Mouse (Mus musculus): ENCODE data around the gene Wipf2.

The Wipf2 gene

DNA sequence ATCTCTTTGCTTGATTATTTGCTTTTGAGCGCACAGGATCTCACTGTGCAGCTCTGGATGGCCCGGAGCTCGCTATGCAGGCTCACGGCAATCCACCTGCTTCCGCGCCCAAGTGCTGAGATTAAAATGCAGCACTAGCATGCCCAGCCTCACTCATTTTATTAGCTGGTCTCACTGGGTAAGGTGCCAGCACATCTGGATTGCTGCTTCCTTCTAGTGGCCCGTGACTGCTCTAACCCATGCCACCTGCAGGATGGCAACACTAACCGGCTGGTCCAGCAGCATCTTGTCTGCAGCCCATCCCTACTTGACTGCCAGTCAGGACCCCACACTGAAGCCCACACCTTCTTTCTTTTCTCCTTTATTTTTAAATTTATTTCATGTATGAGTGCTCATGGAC lies 9.3 kb upstream of the Wipf2 start:
- DNase-seq (ENCODE audit: inconsistent ontology term) = no peak

GRCm38 (mm10) chr11:98854659-98855058 lies 8.8 kb upstream of the Wipf2 start:
- no peak for DNase-seq (ENCODE audit: inconsistent ontology term)

DNA sequence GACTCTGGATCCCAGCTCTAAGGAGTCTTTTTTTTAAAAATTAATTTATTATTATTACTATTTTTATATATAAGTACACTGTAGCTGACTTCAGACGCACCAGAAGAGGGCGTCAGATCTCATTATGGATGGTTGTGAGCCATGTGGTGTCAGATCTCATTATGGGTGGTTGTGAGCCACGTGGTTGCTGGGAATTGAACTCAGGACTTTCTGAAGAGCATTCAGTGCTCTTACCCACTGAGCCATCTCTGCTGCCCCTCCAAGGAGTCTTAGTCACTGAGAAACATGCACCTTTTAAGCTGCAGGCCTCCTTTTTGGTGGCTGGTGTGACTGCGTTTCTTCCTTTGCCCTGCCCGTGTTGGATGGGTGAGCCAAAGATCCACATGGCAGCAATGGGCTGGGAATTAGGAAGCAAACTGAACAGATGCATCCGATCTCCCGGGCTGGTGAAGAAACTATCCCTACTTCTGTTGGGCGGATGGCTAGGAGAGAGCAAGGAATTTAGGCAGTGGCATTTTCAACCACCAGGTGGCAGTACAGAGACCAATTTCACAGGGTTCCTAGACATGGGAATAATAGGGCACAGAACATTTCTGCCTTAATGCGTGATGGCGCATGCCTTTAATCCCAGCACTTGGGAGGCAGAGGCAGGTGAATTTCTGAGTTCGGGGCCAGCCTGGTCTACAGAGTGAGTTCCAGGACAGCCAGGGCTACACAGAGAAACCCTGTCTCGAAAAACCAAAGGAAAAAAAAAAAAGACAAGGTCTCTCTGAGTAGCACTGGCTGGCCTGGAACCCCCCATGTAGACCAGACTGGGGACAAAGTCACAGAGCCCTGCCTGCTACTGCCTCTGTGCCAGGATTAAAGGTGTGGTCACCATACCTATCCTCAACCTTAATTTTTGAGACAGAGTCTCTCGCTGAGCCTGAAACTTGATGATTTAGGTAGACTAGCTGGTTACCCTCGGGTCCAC lies 4.4 kb upstream of the Wipf2 start:
- DNase-seq (ENCODE audit: inconsistent ontology term) = peak; percentile 75

- DNase-seq (ENCODE audit: inconsistent ontology term) = peak; percentile 80
Observed at GRCm38 (mm10) chr11:98863751-98864429, 452 bp downstream of the Wipf2 start.

DNA sequence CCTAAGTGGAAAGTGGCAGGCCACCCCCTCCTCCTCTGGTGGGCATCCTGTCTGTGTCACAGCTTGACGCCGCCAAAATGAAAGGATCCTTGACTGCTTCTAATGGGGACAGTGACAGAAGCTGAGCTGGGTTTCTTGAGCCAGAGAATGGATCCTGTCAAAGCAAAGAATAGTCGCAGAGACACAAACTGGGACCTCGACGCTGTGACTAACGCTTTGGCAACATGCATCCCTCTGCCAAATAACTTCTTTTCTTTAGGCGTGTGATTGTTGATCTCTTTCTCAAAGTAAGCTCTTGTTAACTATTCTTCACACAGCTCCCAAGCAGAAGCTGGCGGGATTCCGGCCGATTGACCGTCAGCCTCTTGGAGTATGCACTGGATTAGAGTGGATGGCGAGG lies 3.9 kb downstream of the Wipf2 start:
- peak; percentile 85 for DNase-seq (ENCODE audit: inconsistent ontology term)

DNA sequence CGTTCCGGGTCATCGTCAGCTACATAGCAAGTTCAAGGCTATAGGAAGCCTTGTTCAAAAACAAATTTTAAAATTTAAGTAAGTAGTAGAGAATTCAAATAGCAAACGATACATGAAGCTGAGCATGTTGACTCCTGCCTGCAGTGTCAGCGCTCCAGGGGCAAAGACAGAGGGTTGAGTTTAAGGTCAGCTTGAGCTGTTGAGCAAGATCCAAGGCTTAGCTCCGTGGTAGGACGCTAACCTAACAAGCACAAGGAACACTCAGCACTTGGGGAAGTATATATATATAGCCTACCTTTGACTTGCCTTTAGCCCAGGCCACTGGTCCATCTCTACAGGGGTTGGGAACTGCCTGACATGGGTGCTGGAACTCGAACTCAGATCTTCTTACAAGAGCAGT lies 6.5 kb downstream of the Wipf2 start:
- no peak for DNase-seq (ENCODE audit: inconsistent ontology term)

DNA sequence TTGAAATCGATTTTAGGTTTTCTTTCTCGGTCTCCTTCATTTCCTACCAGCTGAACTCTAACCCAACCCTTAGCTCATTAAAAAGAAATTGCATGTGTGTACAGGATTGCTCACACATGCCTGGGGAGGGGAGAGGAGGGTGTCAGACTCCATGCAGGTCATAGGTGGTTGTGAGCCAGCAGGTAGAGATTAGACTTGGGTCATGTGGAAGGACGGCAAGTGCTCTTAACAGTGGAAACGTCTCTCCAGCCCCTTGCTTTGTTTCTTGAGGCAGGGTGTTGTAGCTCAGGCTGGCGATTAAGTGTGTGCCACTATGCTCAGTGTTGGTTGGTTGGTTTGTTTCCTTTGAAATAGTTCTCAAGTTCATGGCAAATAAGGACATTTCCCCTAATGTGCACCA lies 7.4 kb downstream of the Wipf2 start:
- DNase-seq (ENCODE audit: inconsistent ontology term) = no peak

DNA sequence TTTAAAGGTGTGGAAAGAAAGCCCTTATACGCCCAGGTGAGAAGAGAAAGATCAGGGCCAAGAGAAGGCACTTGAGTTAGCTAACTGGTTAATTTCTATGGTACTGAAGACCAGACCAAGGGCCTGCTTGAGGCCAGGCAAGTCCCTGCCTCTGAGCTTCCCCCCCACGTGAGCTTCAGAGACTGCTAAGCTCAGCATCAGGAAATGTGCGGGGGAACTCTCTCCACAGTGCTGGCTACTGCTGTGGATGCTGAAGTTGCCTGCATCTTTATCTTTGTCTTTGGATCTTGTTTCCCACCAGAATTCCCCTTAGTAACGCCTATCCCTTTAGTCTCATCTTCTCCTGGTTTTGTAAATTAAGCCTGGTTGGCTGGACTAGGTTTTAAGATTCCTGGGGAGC lies 8.0 kb downstream of the Wipf2 start:
- DNase-seq (ENCODE audit: inconsistent ontology term) = no peak

DNA sequence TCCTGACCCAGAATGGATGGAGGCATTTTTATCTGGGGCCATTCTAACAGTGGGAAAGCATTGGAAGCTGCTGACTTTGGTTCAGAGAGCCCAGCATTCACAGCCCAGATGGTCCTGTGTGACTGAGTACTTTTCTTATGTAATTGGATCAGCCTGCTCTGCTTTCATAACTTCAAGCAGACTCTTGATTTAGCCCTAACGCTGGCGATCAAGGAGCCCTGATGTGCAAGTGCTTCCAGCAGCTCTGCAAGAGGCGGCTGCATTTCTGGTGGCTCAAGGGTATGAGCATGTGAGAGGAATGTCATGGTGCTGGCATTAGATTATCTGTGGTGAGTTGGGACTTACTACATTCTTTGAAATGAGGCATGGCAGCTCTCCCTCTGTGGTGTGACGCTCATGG lies 8.6 kb downstream of the Wipf2 start:
- peak; percentile 51 for DNase-seq (ENCODE audit: inconsistent ontology term)

DNA sequence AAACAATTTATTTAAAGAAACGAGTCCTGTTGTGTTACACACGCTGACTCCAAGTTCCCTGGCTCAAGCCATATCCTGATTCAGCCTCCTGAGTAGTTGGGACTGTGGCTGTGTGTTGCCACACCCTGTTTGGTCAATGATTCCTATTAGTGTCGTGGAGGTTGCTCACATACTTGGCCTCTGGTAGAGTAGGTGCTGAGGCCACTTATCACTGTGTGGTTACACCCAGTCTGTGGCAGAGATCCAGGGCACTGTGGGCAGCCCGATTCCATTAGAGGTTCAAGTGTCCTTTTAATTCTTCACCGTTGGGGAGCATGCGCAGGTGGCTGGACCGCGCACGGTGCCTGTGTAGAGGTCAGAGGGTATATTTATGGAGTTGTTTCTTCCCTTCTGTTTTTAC lies 10.5 kb downstream of the Wipf2 start:
- no peak for DNase-seq (ENCODE audit: inconsistent ontology term)

DNA sequence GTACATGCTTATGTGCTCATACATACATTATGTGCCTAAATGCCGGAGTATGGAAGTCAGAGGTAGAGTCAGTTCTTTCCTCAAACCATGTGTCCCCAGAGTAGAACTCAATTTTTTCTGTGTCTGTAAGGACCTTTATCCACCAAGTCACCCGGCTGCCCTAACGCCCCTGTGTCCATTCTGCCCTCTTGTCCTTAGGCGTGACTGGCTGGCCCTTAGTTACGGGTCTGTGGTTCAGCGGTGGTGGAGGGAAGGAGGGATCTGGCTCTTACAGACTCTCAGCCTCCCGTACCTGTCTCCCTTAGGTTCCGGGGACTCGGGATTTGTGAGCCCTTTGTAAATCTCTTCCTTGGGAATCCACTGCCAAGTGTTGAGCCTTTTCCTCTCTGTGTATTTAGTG lies 13.6 kb downstream of the Wipf2 start:
- no peak for DNase-seq (ENCODE audit: inconsistent ontology term)

DNA sequence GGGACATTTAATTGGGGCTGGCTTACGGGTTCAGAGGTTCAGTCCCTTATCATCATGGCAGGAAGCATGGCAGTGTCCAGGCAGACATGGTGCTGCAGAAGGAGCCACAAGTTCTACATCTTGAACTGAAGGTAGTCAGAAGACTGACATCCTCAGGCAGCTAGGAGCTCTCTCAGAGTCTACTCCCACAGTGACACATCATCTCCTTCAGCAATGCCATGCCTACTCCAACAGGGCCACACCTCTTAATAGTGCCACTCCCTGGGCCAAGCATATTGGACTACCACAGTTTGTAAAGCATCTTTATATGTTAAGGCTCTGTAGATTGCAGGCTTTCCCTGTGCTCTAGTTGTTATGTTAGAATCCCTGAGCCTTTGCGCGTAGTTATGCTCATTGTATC lies 24.3 kb downstream of the Wipf2 start:
- DNase-seq (ENCODE audit: inconsistent ontology term) = no peak

DNA sequence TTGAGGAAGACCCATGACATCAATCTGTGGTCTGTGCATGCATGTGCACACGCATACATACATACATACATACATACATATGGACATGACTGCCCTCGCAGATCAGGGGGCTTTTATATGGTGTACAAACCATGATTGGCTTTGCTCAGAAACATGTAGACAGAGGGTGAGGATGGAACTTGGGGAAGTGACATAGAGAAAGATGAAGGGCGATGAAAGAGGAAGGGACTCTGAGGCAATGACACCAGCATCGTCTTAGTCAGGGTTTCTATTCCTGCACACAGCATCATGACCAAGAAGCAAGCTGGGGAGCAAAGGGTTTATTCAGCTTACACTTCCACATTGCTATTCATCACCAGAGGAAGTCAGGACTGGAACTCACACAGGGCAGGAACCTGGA lies 25.6 kb downstream of the Wipf2 start:
- DNase-seq (ENCODE audit: inconsistent ontology term) = no peak

GRCm38 (mm10) chr11:98889977-98890376 lies 26.5 kb downstream of the Wipf2 start:
- DNase-seq (ENCODE audit: inconsistent ontology term) = no peak

DNA sequence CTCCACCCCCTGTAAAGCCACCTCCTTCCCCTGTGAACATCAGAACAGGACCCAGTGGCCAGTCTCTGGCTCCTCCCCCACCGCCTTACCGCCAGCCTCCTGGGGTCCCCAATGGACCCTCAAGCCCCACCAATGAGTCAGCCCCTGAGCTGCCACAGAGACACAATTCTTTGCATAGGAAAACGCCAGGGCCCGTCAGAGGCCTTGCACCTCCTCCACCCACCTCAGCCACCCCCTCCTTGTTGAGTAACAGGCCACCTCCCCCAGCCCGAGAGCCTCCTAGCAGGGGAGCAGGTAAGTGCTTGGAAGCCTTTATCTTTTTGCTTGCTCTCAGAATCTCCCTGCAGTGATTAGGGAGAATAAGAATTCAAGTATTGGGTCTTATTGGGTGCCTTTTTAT lies 29.0 kb downstream of the Wipf2 start:
- DNase-seq (ENCODE audit: inconsistent ontology term) = no peak

DNA sequence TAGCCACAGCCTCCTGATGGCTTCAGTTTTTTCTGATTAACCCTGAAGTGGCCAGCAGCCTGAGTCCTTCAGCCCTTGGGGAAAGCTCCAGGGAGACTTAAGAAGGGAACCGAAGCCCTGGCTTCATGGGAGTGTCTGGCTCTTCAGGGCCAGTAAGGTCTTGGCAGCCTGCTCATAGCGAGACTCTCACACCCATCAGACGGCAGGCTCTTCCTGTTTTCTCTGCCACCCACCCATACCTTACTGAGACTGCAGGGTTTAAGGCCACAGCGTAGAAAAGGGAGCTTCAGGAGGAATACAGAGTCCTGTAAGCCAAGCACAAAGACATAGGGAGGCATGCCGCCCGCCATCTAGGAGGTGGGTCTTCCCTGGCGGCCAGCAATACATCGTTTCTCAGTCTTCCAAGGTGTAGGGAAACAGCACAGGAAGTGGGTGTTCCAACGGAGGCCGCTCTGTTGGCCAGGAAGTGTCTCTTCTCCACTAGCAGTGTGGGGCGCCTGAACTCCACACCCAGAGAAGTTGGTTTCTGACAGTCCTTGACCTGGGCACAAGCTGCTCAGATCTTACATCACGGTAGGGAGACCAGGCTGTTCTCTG lies 37.2 kb downstream of the Wipf2 start:
- DNase-seq (ENCODE audit: inconsistent ontology term) = no peak

DNA sequence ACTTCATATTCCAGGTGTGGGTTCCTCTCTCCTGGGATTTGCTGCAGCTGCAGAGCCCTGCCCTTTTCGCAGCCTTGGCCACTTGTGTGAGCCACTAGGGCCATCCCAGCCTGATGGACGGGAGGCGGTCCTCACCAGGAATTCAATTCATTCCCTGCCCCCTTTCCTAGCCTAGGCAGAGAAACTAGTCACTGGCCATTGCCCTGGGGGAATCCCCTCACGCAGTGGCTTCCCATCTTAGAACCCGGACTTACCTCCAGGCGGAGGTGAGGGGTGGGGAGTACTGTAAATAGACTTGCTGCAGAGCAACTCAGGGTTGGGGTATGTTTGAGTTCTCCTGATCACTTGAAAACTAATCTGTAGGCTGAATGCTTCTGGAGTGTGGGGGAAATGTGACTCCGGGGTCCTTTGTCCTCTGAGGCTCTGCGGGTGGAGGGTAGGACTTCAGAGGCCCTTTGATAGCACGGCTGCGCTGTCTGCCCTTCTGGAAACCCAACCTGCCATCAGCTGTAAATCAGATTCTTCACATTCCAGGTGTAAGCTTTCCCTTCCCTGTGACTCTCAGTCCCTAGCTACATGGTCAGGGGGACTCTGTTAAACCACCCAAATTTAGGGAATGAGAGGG lies 39.3 kb downstream of the Wipf2 start:
- DNase-seq (ENCODE audit: inconsistent ontology term) = no peak

DNA sequence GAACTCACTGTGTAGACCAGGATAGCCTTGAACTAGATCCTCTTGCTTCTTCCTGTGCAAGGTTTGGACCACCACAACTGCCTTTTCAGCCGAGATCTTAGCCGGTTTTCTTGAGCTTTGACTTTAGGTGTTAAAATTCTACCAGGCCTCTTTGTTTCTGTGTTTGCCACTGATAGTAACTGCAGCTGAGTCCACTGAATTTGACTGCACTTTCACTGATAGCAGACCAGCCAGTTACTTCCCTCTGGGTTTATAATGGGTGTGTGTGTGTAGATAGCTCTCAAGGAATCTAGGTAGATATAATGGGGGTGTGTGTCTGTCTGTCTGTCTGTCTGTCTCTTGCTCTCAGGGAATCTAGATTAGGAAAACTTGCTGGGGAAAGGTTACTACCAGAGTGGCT lies 41.1 kb downstream of the Wipf2 start:
- no peak for DNase-seq (ENCODE audit: inconsistent ontology term)

- no peak for DNase-seq (ENCODE audit: inconsistent ontology term)
Observed at GRCm38 (mm10) chr11:98905033-98905432, 41.6 kb downstream of the Wipf2 start.

DNA sequence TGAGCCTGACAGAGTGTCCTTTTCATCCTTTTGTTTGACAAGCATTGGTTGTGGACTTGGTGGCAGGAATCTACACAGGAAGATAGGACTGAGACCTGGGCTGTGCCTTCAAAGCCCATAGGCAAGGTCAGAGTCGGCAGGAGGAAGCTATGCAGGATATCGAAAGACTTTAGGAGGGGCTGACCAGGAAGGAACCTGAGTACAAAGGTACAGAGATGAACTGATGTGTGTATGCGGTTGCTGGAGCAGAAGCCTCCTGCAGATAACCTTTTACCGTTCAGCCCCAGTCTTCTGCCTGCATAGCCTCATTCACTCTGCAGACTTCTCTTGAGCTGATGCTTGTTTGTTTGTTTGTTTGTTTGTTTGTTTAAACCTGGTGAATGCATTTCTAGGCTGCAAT lies 42.1 kb downstream of the Wipf2 start:
- DNase-seq (ENCODE audit: inconsistent ontology term) = no peak

DNA sequence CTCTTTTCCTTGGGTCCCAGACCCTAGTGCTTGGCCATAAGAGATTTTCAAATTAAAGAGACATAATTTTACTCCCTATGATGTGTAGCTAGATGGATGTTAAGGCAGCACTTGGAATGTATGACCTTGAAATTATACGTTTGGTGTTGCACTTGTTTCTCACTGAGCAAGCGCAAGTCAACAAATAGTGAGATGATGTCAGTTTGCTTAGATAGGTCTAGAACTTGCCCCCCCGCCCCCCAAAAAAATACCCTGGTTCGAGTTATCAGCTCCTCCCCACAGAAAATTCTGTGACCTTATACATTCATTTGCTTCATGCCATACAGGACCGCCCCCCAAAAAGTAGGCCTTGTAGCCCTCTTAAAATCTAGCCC lies 43.6 kb downstream of the Wipf2 start:
- no peak for DNase-seq (ENCODE audit: inconsistent ontology term)

DNA sequence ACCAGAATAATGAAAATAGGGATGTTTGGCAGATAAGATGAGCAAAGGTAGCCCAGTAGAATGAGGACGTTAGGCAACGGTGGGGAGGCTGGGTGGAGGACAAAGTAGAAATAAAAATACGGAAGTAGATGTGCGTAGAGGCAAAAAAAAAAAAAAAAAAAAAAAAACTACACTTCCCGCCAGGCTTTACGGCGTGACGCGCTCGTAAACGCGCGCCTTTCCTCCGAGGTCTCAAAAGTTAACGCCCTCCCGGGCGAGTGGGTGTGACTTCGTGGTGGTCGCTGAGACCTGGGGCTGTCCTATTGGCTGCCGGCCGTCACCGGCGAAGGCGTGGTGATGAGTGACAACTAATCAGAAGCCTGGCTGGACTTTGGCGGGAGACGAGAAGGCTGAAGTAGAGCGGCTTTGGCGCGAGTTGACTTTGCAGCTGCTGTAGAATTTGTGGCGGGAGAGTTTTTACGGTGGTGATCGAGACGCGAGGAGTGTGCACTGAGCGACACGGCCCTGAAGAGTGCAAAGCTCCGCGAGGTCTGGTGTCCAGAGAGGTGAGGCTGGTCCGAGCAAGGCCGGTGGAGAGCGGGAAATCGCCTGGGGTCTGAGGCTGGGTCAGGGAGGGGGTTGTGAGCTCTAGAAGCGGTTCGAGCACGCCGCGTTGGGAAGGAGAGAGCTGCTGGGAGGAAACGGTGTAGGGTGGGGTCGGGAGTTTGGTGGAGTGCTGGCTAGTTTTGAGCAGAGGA lies 44.2 kb downstream of the Wipf2 start, which contains the start of gene Cdc6:
Gene Cdc6 (plus strand): TSS at position 365 of the 737 bp plus-strand sequence.
- peak; percentile 97 for DNase-seq (ENCODE audit: inconsistent ontology term)
